Mouse (Mus musculus): ENCODE results near the gene Tcf7l2. TPM values are rescaled to one million over a fixed set of nuclear protein-coding genes. Genes with fewer than 3 reads are reported as not detected.

The Tcf7l2 gene
- polyA plus RNA-seq, 1 experiment = 10.5 TPM

DNA sequence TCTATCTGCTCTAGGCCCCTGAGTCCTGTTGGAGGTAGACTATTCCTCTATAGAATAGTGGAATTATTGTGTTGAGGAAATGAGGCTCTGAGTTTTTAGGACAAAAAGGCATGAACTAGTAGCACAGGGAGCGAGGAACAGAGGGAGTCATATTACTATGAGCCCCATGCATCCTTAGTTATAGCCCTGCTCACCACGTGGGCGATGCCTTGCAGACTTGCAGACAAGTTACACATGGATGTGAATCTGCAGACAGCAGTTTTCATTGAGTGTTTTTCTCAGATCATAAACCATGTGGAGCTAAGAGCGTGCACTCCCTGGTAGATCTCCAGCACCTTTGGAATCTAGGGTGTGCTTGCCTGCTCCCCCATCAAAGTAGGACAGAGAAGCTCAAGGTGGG lies 90.5 kb downstream of the Tcf7l2 start:
- TF ChIP-seq CTCF (IDR thresholded peaks at IDR 0.05; ENCODE audit: control insufficient read depth, insufficient read depth, low read length) (no peak), POLR2A (IDR thresholded peaks at IDR 0.05; ENCODE audit: borderline replicate concordance, control insufficient read depth, low read depth, low read length) (no peak)
- H3K4me1 ChIP-seq (ENCODE audit: control insufficient read depth, insufficient read depth, low read length) = peaks cover 2% of the 10 kb centered on the region
- WGBS = 80% methylated on average over 4 of the region's 4 CpGs
- H3K27ac ChIP-seq (ENCODE audit: control insufficient read depth, insufficient read depth, low read depth, low read length, poor library complexity) = no peak overlapping the region
- no peak overlapping the region for H3K4me3 ChIP-seq (replicated peaks; ENCODE audit: control insufficient read depth, low read depth, low read length)

DNA sequence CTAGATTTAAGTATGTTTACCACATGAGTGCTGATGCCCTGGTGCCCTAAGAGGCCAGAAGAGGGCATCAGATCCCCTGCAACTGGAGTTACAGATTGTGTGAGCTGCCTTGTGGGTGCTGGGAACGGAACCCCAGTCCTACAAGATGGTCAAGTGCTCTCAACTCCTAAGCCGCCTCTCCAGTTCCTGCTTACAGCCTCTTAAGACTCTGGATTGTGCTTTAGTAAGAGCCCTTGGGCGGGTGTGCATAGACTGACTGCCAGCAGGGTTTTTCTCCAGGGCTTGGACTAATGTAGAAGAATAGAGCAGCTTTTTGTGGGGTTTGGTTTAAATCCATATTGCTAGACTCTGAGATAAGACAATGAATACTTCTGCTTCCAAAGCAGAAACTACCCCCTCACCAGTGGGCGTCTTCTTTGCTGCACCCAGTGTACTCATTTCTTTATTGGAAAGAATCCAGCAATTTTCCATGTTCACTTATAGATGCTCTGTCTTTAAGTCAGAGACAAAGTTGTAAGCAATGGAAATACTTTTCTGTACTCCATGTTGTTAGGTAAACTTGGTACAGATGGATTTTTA lies 92.3 kb downstream of the Tcf7l2 start:
- Histone ChIP-seq H3K4me1 (ENCODE audit: control insufficient read depth, insufficient read depth, low read length) (no peaks in the 10 kb centered on the region), H3K27ac (ENCODE audit: control insufficient read depth, insufficient read depth, low read depth, low read length, poor library complexity) (no peak overlapping the region), H3K4me3 (replicated peaks; ENCODE audit: control insufficient read depth, low read depth, low read length) (no peak overlapping the region)
- 81% methylated on average over 4 of the region's 4 CpGs for WGBS
- TF ChIP-seq CTCF (IDR thresholded peaks at IDR 0.05; ENCODE audit: control insufficient read depth, insufficient read depth, low read length) (no peak), POLR2A (IDR thresholded peaks at IDR 0.05; ENCODE audit: borderline replicate concordance, control insufficient read depth, low read depth, low read length) (no peak)

DNA sequence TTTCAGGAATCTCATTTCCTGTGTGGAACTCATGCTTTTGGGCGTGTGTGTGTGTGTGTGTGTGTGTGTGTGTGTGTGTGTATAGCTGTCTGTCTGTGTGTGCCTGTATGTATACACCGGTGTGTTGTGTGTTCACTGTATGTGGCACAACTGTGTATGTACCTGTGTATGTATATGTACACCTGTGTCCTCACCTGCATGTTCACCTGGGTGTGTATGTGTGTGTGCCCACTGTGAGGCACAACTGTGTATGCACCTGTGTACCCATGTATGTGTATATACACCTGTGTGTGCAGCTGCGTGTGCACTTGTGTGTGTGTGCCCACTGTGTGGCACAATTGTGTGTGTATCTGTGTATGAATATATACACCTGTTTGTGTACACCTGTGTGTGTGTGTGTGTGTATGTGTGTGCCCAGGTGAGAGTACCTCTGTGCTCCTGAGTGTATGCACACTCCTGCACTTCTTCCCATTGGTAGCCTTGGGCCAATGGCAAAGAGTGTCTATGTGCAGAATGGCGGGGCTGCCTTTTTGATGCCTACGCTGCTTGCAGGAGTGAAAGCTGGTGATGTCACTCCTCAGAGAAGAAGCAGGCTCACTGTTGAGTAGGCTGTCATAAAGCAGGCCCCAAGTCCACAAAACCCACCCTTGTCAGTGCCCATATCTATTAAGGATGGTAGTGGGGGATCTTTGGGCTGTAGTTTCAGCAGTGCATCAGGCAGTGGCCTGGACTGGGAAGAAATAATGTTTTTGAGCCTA lies 95.5 kb downstream of the Tcf7l2 start:
- 87% methylated on average over 5 of the region's 5 CpGs for WGBS
- Histone ChIP-seq H3K27ac (ENCODE audit: control insufficient read depth, insufficient read depth, low read depth, low read length, poor library complexity) (no peak overlapping the region), H3K4me1 (ENCODE audit: control insufficient read depth, insufficient read depth, low read length) (peaks cover 3% of the 10 kb centered on the region; the same call in 1 of the 2 replicates), H3K4me3 (replicated peaks; ENCODE audit: control insufficient read depth, low read depth, low read length) (no peak overlapping the region)
- no peak for TF ChIP-seq CTCF (IDR thresholded peaks at IDR 0.05; ENCODE audit: control insufficient read depth, insufficient read depth, low read length)

DNA sequence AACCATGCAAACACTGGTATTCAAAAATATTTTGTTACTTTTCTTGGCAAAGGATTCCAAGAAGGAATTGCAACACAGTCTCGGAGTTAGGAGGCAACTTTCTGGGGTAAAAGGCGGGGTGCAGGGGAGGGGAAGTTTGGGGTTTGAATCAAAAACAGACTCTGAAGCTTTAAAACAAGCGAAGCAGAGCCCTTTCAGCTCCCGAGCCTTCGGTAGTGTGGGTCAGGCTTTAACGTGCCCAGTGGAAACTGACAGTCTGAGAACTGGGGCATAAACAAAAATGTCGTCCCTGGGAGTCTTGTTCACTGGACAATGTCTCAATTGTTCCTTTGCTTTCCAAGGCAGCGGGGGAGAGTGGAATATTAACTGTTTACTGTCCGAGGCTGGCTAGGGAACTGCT lies 96.3 kb downstream of the Tcf7l2 start:
- TF ChIP-seq CTCF (IDR thresholded peaks at IDR 0.05; ENCODE audit: control insufficient read depth, insufficient read depth, low read length) = no peak
- no peak for TF ChIP-seq POLR2A (IDR thresholded peaks at IDR 0.05; ENCODE audit: borderline replicate concordance, control insufficient read depth, low read depth, low read length)
- 49% methylated on average over 9 of the region's 9 CpGs for WGBS
- no peak overlapping the region for H3K27ac ChIP-seq (ENCODE audit: control insufficient read depth, insufficient read depth, low read depth, low read length, poor library complexity)
- H3K4me3 ChIP-seq (replicated peaks; ENCODE audit: control insufficient read depth, low read depth, low read length) = no peak overlapping the region
- H3K4me1 ChIP-seq (ENCODE audit: control insufficient read depth, insufficient read depth, low read length) = peaks cover 3% of the 10 kb centered on the region; the same call in 1 of the 2 replicates

DNA sequence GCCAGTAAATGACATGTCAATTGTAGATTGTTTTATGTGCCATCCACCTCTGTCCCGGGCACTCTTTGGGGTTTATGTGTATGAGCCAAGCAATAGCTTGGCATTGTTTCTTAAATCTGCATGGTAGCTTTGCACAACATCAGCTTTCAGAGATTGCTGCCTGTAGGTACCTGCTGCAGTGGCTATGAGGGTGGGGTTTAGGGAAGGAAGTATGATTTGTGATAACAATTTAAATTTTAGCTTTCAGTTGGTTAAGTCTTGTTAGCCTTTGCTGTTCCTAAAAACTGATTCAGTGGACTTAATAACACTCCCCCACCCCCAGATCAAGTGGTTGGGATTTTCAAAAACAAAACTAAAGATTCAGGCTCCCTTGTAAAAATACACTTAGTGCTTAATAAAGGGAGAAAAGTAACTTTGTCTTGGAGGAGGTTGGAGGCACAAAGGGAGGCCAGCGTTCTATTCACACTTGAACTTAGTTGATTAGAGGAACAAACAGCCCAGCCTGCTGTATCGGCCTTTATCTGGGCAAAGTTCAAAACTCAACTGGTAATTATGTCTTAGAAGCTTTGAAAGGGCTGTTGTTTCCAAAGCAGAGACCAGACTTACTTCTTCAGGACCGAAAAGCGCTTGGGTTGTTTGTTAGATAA lies 96.9 kb downstream of the Tcf7l2 start:
- H3K4me3 ChIP-seq (replicated peaks; ENCODE audit: control insufficient read depth, low read depth, low read length) = no peak overlapping the region
- 30% methylated on average over 5 of the region's 5 CpGs for WGBS
- H3K27ac ChIP-seq (ENCODE audit: control insufficient read depth, insufficient read depth, low read depth, low read length, poor library complexity) = no peak overlapping the region
- TF ChIP-seq CTCF (IDR thresholded peaks at IDR 0.05; ENCODE audit: control insufficient read depth, insufficient read depth, low read length) = no peak
- no peak for TF ChIP-seq POLR2A (IDR thresholded peaks at IDR 0.05; ENCODE audit: borderline replicate concordance, control insufficient read depth, low read depth, low read length)
- H3K4me1 ChIP-seq (ENCODE audit: control insufficient read depth, insufficient read depth, low read length) = peaks cover 3% of the 10 kb centered on the region; the same call in 1 of the 2 replicates

DNA sequence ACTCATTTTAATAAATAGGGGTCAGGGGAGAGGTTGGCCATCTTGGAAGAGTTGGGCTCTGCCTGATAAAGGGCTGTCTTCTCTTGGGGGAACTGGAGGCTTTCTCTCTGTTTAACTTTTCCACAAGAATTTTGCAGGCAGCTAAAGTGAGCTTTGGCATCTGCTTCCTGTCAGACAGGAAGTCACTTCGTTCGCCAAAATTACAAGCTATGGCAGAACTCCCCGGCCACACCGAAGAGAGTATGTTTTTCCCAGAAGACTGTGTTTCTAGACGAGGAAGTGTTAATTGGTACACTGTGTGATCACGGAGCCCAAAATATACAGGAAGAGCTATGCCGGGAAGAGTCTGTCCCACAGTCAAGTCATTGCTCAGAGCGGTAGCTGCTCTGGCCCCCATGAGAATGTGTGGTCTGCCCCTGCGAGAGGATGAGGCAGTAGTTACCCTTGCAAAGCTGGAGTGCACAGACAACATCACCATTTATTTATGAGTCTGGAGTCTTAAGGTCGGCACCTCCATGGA lies 97.5 kb downstream of the Tcf7l2 start:
- no peak for TF ChIP-seq POLR2A (IDR thresholded peaks at IDR 0.05; ENCODE audit: borderline replicate concordance, control insufficient read depth, low read depth, low read length)
- TF ChIP-seq CTCF (IDR thresholded peaks at IDR 0.05; ENCODE audit: control insufficient read depth, insufficient read depth, low read length) = no peak
- H3K4me1 ChIP-seq (ENCODE audit: control insufficient read depth, insufficient read depth, low read length) = peaks cover 3% of the 10 kb centered on the region; the same call in 1 of the 2 replicates
- H3K27ac ChIP-seq (ENCODE audit: control insufficient read depth, insufficient read depth, low read depth, low read length, poor library complexity) = no peak overlapping the region
- 11% methylated on average over 10 of the region's 10 CpGs for WGBS
- no peak overlapping the region for H3K4me3 ChIP-seq (replicated peaks; ENCODE audit: control insufficient read depth, low read depth, low read length)

DNA sequence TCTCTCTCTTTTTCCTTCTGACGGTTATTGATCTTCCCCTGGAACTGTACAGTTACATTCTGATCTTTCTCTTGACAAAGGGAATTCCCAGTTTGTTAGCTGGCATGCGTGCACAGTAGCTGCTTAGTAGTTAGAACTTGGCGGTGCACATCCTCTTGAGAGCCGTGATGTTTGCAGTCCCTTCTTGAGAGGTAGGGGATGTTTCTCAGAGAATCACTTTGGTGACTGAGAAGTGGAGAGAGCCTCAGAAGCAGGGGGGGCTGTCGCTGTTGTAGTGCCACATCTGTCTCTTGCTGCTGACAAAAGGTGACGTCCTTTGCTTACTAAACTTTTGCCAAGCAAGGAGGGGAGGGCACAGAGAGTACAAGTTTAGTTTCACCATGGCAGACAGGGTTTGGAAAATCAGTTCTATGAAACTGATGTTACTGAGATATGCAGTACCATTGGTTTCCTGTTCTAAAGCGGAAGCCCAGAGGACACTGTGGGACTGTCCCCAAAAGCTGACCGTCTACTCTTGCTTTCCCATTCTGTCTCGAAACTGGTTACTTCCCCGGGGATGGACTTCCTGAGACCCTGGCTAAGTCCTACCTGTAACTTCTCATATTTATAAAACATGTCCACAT lies 99.0 kb downstream of the Tcf7l2 start:
- TF ChIP-seq CTCF (IDR thresholded peaks at IDR 0.05; ENCODE audit: control insufficient read depth, insufficient read depth, low read length) (no peak), POLR2A (IDR thresholded peaks at IDR 0.05; ENCODE audit: borderline replicate concordance, control insufficient read depth, low read depth, low read length) (no peak)
- no peak overlapping the region for H3K27ac ChIP-seq (ENCODE audit: control insufficient read depth, insufficient read depth, low read depth, low read length, poor library complexity)
- H3K4me3 ChIP-seq (replicated peaks; ENCODE audit: control insufficient read depth, low read depth, low read length) = no peak overlapping the region
- WGBS = 64% methylated on average over 10 of the region's 10 CpGs
- peaks cover 3% of the 10 kb centered on the region; the same call in 1 of the 2 replicates for H3K4me1 ChIP-seq (ENCODE audit: control insufficient read depth, insufficient read depth, low read length)

DNA sequence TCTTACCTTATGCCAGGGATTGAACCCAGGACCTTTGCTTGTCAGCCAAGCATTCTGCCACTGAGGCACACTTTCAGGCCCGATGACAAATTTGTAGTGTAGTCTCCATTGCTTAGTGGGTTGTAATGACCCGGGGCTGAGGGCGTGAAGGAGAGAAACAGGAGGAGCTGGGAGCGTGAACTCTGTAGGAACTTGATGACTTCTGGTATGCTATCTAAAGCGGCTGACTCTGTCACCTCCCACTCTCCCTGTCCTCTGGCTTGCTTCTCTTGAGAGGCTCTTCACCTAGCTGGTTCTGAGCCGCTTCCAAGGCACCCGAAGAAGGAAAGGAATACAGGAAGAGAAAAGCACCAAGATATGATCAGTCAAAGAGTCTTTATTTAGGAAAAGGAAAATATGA lies 100.4 kb downstream of the Tcf7l2 start:
- Histone ChIP-seq H3K27ac (ENCODE audit: control insufficient read depth, insufficient read depth, low read depth, low read length, poor library complexity) (no peak overlapping the region), H3K4me1 (ENCODE audit: control insufficient read depth, insufficient read depth, low read length) (peaks cover 3% of the 10 kb centered on the region; the same call in 1 of the 2 replicates), H3K4me3 (replicated peaks; ENCODE audit: control insufficient read depth, low read depth, low read length) (no peak overlapping the region)
- 78% methylated on average over 7 of the region's 7 CpGs for WGBS
- no peak for TF ChIP-seq CTCF (IDR thresholded peaks at IDR 0.05; ENCODE audit: control insufficient read depth, insufficient read depth, low read length)
- TF ChIP-seq POLR2A (IDR thresholded peaks at IDR 0.05; ENCODE audit: borderline replicate concordance, control insufficient read depth, low read depth, low read length) = no peak

Measured in bone marrow, adult 2 months (tissue).